Mouse (Mus musculus): ENCODE results near the gene Nmbr.

- TF ChIP-seq POLR2A (IDR thresholded peaks at IDR 0.05; ENCODE audit: insufficient read depth, low read depth, low read length) (no peak), CTCF (IDR thresholded peaks at IDR 0.05; ENCODE audit: insufficient read depth, low read depth, low read length) (no peak)
These were observed 1.5 kb upstream of the Nmbr start for GRCm38 (mm10) chr10:14703830-14704420.

Measured in olfactory bulb, adult 2 months (tissue).